14 mouse cellular contexts compared by ENCODE assay signal in genomic region chr7:71623048-71623447, GRCm38 (mm10).
DNase-seq lines count a peak whose midpoint lies in the region; ATAC-seq lines count a peak whose summit lies in the region.
"Had no signal": no experiment of that assay in that cellular context is flagged by ENCODE, and none has a peak within 500 bp of the region (broad histone marks: within the 10 kb centered on the region; RNA-seq: fewer than 3 reads in every experiment).

No protein-coding gene starts in this region.

- H3K4me1 ChIP-seq in lung, embryonic 16.5 days (replicated peaks; ENCODE audit: control insufficient read depth, insufficient read depth, low read length): no peaks in the 10 kb centered on the region
- H3K4me1 ChIP-seq in midbrain, embryonic 10.5 days: peaks cover 6% of the 10 kb centered on the region
- H3K4me1 ChIP-seq: heart, embryonic 10.5 days; megakaryocyte, embryonic 14.5 days had no signal

- no peak overlapping the region for H3K27ac ChIP-seq in lung, embryonic 16.5 days (ENCODE audit: low read length)
- no peak overlapping the region for H3K27ac ChIP-seq in midbrain, embryonic 10.5 days (replicated peaks)
- H3K27ac ChIP-seq: heart, embryonic 10.5 days had no signal

- H3K9ac ChIP-seq in lung, embryonic 16.5 days (ENCODE audit: low read length): no peak overlapping the region

- 35% methylated on average over 13 of the region's 13 CpGs for WGBS in lung, embryonic 16.5 days
- 53% methylated on average over 13 of the region's 13 CpGs for WGBS in midbrain, embryonic 10.5 days

- ATAC-seq in lung, embryonic 16.5 days (ENCODE audit: low read depth): no peak
- ATAC-seq: intestine, embryonic 16.5 days had no signal

- H3K4me3 ChIP-seq in lung, embryonic 16.5 days (ENCODE audit: low read length): no peak overlapping the region
- H3K4me3 ChIP-seq in midbrain, embryonic 10.5 days: no peak overlapping the region
- H3K4me3 ChIP-seq: heart, embryonic 10.5 days; megakaryocyte, embryonic 14.5 days had no signal

- DNase-seq in cerebellum, postnatal 10 days: peak; percentile 20 to 24
- DNase-seq in cerebellum, postnatal 4 days (ENCODE audit: low spot score in 2 of 2): no peak
- no peak for DNase-seq in lung, postnatal 14 days
- peak; percentile 13 for DNase-seq in midbrain, embryonic 10.5 days (ENCODE audit: low spot score)
- DNase-seq in urinary bladder, postnatal 36 days (ENCODE audit: low spot score in 2 of 2): no peak
- no peak for DNase-seq in gastrocnemius, postnatal 14 days
- DNase-seq in adrenal gland, postnatal 25 days: no peak
- DNase-seq: right cerebral cortex, adult 18-20 months; thymus, postnatal 4 days had no signal

- no peaks in the 10 kb centered on the region for H3K9me3 ChIP-seq in lung, embryonic 16.5 days (ENCODE audit: control insufficient read depth, low read length)
- H3K9me3 ChIP-seq in midbrain, embryonic 10.5 days (replicated peaks): no peaks in the 10 kb centered on the region
- H3K9me3 ChIP-seq: heart, embryonic 10.5 days; megakaryocyte, embryonic 14.5 days had no signal

- intact Hi-C loops in gastrocnemius, postnatal 14 days (cut with DNase I; ENCODE audit: low total_unique reads): no loop called here

- no peaks in the 10 kb centered on the region for H3K27me3 ChIP-seq in lung, embryonic 16.5 days (ENCODE audit: control insufficient read depth, insufficient read depth, low read depth, low read length)
- no peaks in the 10 kb centered on the region for H3K27me3 ChIP-seq in midbrain, embryonic 10.5 days (ENCODE audit: low read depth, poor library complexity, severe bottlenecking)
- H3K27me3 ChIP-seq: megakaryocyte, embryonic 14.5 days had no signal

- H3K4me2 ChIP-seq in lung, embryonic 16.5 days (ENCODE audit: low read depth, low read length): peak overlapping the region; percentile 27

- H3K36me3 ChIP-seq in lung, embryonic 16.5 days (ENCODE audit: control insufficient read depth, insufficient read depth, low read length): no peaks in the 10 kb centered on the region
- H3K36me3 ChIP-seq in midbrain, embryonic 10.5 days: no peaks in the 10 kb centered on the region
- H3K36me3 ChIP-seq: G1E; heart, embryonic 10.5 days had no signal

Comparison
In these comparisons a context has a peak if more than half of its experiments do, and no peak if none do; other contexts are left out.
1. DNase-seq: peak in cerebellum, postnatal 10 days (2 of 2) and midbrain, embryonic 10.5 days (single experiment); none in cerebellum, postnatal 4 days (0 of 2), lung, postnatal 14 days (single experiment), urinary bladder, postnatal 36 days (0 of 2), gastrocnemius, postnatal 14 days (single experiment) and adrenal gland, postnatal 25 days (single experiment).